Mouse (Mus musculus) embryonic facial prominence, embryonic 12.5 days (tissue): ENCODE data around the gene Lgi4. TPM values are rescaled to one million over a fixed set of nuclear protein-coding genes. Genes with fewer than 3 reads are reported as not detected.

ENCODE experiments used
- ATAC-seq: fragments of 200-750 bp; cut with Nextera tagmentation; 2 replicates; pipeline ENCODE4 v1.8.0; 2017; ENCODE audit not compliant: insufficient number of reproducible peaks, insufficient read depth, low FRiP score, low TSS enrichment
- H3K27ac ChIP-seq: fragments of 300-500 bp; sonication (generic); 2 replicates; pipeline ENCODE4 v1.5.1; 2016; ENCODE audit warnings: mild to moderate bottlenecking
- H3K27me3 ChIP-seq: fragments of 300-500 bp; sonication (generic); 2 replicates; pipeline ENCODE4 v1.6.1; 2016; ENCODE audit warnings: mild to moderate bottlenecking, moderate library complexity
- H3K36me3 ChIP-seq: fragments of 300-500 bp; sonication (generic); 2 replicates; pipeline ENCODE4 v1.6.1; 2016; ENCODE audit warnings: mild to moderate bottlenecking
- H3K4me1 ChIP-seq: fragments of 300-500 bp; sonication (generic); 2 replicates; pipeline ENCODE4 v1.6.1; 2016
- H3K4me2 ChIP-seq: fragments of 300-500 bp; sonication (generic); replicated peaks from 2 replicates; pipeline ENCODE4 v1.6.1; 2016; ENCODE audit warnings: mild to moderate bottlenecking, moderate library complexity
- H3K4me3 ChIP-seq: fragments of 300-500 bp; sonication (generic); 2 replicates; pipeline ENCODE4 v1.5.1; 2016; ENCODE audit warnings: mild to moderate bottlenecking
- H3K9ac ChIP-seq: fragments of 300-500 bp; sonication (generic); 2 replicates; pipeline ENCODE4 v1.6.1; 2016; ENCODE audit warnings: mild to moderate bottlenecking, moderate library complexity
- H3K9me3 ChIP-seq: fragments of 300-500 bp; sonication (generic); 2 replicates; pipeline ENCODE4 v1.6.1; 2016; ENCODE audit warnings: mild to moderate bottlenecking, moderate library complexity
- WGBS: fragments of 180-500 bp; shearing (Covaris S2); methylation state at CpG from one replicate; pipeline ENCODE4 v1.1.7; 2016; 5-methylcytosine and 5-hydroxymethylcytosine counted together
- polyA plus RNA-seq: library from polyadenylated mRNA; unstranded; fragments of >200 nt; fragmentation: Nextera tagmentation; extraction: Ambion mirVana; gene quantifications from 2 replicates; pipeline ENCODE4 v1.2.1, GENCODE M21; 2016

Lgi4 gene
- polyA plus RNA-seq: 1.5 and 2.0 TPM in 2 replicates

GRCm38 (mm10) chr7:31059108-31059507, at the start of gene Lgi4:
Lgi4 (plus strand) TSS chr7:31059342.
- Histone ChIP-seq H3K4me1 (peaks cover 17% of the 10 kb centered on the region), H3K9me3 (no peaks in the 10 kb centered on the region), H3K27ac (peak within 1 kb of the TSS; percentile 67), H3K4me3 (no peak within 1 kb of the TSS), H3K36me3 (no peaks in the 10 kb centered on the region), H3K9ac (no peak within 1 kb of the TSS), H3K4me2 (no peak within 1 kb of the TSS), H3K27me3 (peaks cover 9% of the 10 kb centered on the region; the same call in 1 of the 2 replicates)
- 4% methylated on average over 2 of the region's 2 CpGs for WGBS
- ATAC-seq: peak; percentile 31; the same call in 1 of the 2 replicates

GRCm38 (mm10) chr7:31012971-31013370, 46.2 kb upstream of the Lgi4 start:
- Histone ChIP-seq H3K27ac (no peak overlapping the region), H3K27me3 (no peaks in the 10 kb centered on the region), H3K9me3 (no peaks in the 10 kb centered on the region), H3K4me1 (peaks cover 15% of the 10 kb centered on the region), H3K4me3 (no peak overlapping the region), H3K36me3 (no peaks in the 10 kb centered on the region), H3K4me2 (no peak overlapping the region), H3K9ac (no peak overlapping the region)
- no peak for ATAC-seq
- WGBS: 83% methylated on average over 5 of the region's 5 CpGs

- WGBS: 33% methylated on average over 10 of the region's 10 CpGs
- no peaks in the 10 kb centered on the region for H3K9me3 ChIP-seq
- peaks cover 15% of the 10 kb centered on the region for H3K4me1 ChIP-seq
- H3K27ac ChIP-seq: peak overlapping the region; percentile 64
- ATAC-seq: peak; percentile 86
- H3K36me3 ChIP-seq: no peaks in the 10 kb centered on the region
- H3K27me3 ChIP-seq: no peaks in the 10 kb centered on the region
- no peak overlapping the region for H3K9ac ChIP-seq
- H3K4me3 ChIP-seq: no peak overlapping the region
- peak overlapping the region; percentile 15; the same call in 1 of the 2 replicates for H3K4me2 ChIP-seq
Measured at GRCm38 (mm10) chr7:31017104-31017901, 41.8 kb upstream of the Lgi4 start.

- Histone ChIP-seq H3K27me3 (no peaks in the 10 kb centered on the region), H3K4me1 (no peaks in the 10 kb centered on the region), H3K27ac (no peak overlapping the region), H3K9me3 (no peaks in the 10 kb centered on the region), H3K36me3 (no peaks in the 10 kb centered on the region), H3K4me3 (no peak overlapping the region), H3K9ac (no peak overlapping the region), H3K4me2 (no peak overlapping the region)
- WGBS: 73% methylated on average over 8 of the region's 8 CpGs
- no peak for ATAC-seq
Measured at GRCm38 (mm10) chr7:31028609-31029008, 30.5 kb upstream of the Lgi4 start.

GRCm38 (mm10) chr7:31030717-31031116, 28.4 kb upstream of the Lgi4 start:
- Histone ChIP-seq H3K4me1 (no peaks in the 10 kb centered on the region), H3K27ac (no peak overlapping the region), H3K4me2 (no peak overlapping the region), H3K9me3 (no peaks in the 10 kb centered on the region), H3K4me3 (no peak overlapping the region), H3K36me3 (no peaks in the 10 kb centered on the region), H3K27me3 (no peaks in the 10 kb centered on the region), H3K9ac (no peak overlapping the region)
- no peak for ATAC-seq
- 88% methylated on average over 2 of the region's 2 CpGs for WGBS

GRCm38 (mm10) chr7:31031731-31032130, 27.4 kb upstream of the Lgi4 start:
- no peak overlapping the region for H3K4me2 ChIP-seq
- H3K9me3 ChIP-seq: no peaks in the 10 kb centered on the region
- H3K27me3 ChIP-seq: no peaks in the 10 kb centered on the region
- WGBS: 83% methylated on average over 7 of the region's 7 CpGs
- no peak overlapping the region for H3K9ac ChIP-seq
- H3K27ac ChIP-seq: no peak overlapping the region
- H3K4me1 ChIP-seq: no peaks in the 10 kb centered on the region
- no peak for ATAC-seq
- H3K36me3 ChIP-seq: no peaks in the 10 kb centered on the region
- H3K4me3 ChIP-seq: no peak overlapping the region

GRCm38 (mm10) chr7:31033409-31034165, 25.6 kb upstream of the Lgi4 start:
- no peak overlapping the region for H3K4me3 ChIP-seq
- H3K9ac ChIP-seq: no peak overlapping the region
- no peaks in the 10 kb centered on the region for H3K27me3 ChIP-seq
- H3K36me3 ChIP-seq: no peaks in the 10 kb centered on the region
- H3K27ac ChIP-seq: no peak overlapping the region
- H3K4me2 ChIP-seq: no peak overlapping the region
- H3K9me3 ChIP-seq: no peaks in the 10 kb centered on the region
- no peaks in the 10 kb centered on the region for H3K4me1 ChIP-seq
- WGBS: 71% methylated on average over 9 of the region's 9 CpGs
- no peak for ATAC-seq

- H3K4me3 ChIP-seq: no peak overlapping the region
- ATAC-seq: no peak
- no peak overlapping the region for H3K27ac ChIP-seq
- H3K27me3 ChIP-seq: no peaks in the 10 kb centered on the region
- H3K4me2 ChIP-seq: no peak overlapping the region
- H3K36me3 ChIP-seq: no peaks in the 10 kb centered on the region
- H3K4me1 ChIP-seq: no peaks in the 10 kb centered on the region
- H3K9ac ChIP-seq: no peak overlapping the region
- 62% methylated on average over 11 of the region's 11 CpGs for WGBS
- H3K9me3 ChIP-seq: no peaks in the 10 kb centered on the region
Measured at GRCm38 (mm10) chr7:31034789-31035188, 24.4 kb upstream of the Lgi4 start.

- H3K4me1 ChIP-seq: no peaks in the 10 kb centered on the region
- 78% methylated on average over 11 of the region's 11 CpGs for WGBS
- no peak for ATAC-seq
- H3K9ac ChIP-seq: no peak overlapping the region
- no peak overlapping the region for H3K27ac ChIP-seq
- H3K4me2 ChIP-seq: no peak overlapping the region
- no peaks in the 10 kb centered on the region for H3K9me3 ChIP-seq
- no peak overlapping the region for H3K4me3 ChIP-seq
- H3K36me3 ChIP-seq: no peaks in the 10 kb centered on the region
- H3K27me3 ChIP-seq: peaks cover 3% of the 10 kb centered on the region; the same call in 1 of the 2 replicates
Measured at GRCm38 (mm10) chr7:31035291-31035690, 23.9 kb upstream of the Lgi4 start.

GRCm38 (mm10) chr7:31036917-31037316, 22.2 kb upstream of the Lgi4 start:
- Histone ChIP-seq H3K27me3 (peaks cover 19% of the 10 kb centered on the region), H3K4me1 (peaks cover 8% of the 10 kb centered on the region), H3K9ac (no peak overlapping the region), H3K4me2 (no peak overlapping the region), H3K9me3 (no peaks in the 10 kb centered on the region), H3K4me3 (no peak overlapping the region), H3K36me3 (no peaks in the 10 kb centered on the region), H3K27ac (no peak overlapping the region)
- 81% methylated on average over 7 of the region's 7 CpGs for WGBS
- no peak for ATAC-seq

GRCm38 (mm10) chr7:31037675-31038074, 21.5 kb upstream of the Lgi4 start:
- no peaks in the 10 kb centered on the region for H3K9me3 ChIP-seq
- H3K4me3 ChIP-seq: no peak overlapping the region
- no peaks in the 10 kb centered on the region for H3K36me3 ChIP-seq
- WGBS: 63% methylated on average over 2 of the region's 2 CpGs
- H3K4me1 ChIP-seq: peaks cover 16% of the 10 kb centered on the region
- ATAC-seq: no peak
- H3K4me2 ChIP-seq: no peak overlapping the region
- peaks cover 27% of the 10 kb centered on the region for H3K27me3 ChIP-seq
- no peak overlapping the region for H3K27ac ChIP-seq
- H3K9ac ChIP-seq: no peak overlapping the region

GRCm38 (mm10) chr7:31039011-31039410, 20.1 kb upstream of the Lgi4 start:
- H3K27ac ChIP-seq: no peak overlapping the region
- H3K4me1 ChIP-seq: peaks cover 19% of the 10 kb centered on the region
- WGBS: 87% methylated on average over 4 of the region's 4 CpGs
- ATAC-seq: no peak
- no peaks in the 10 kb centered on the region for H3K9me3 ChIP-seq
- H3K27me3 ChIP-seq: peaks cover 40% of the 10 kb centered on the region
- no peaks in the 10 kb centered on the region for H3K36me3 ChIP-seq
- H3K4me3 ChIP-seq: no peak overlapping the region
- no peak overlapping the region for H3K9ac ChIP-seq
- no peak overlapping the region for H3K4me2 ChIP-seq
